Mouse (Mus musculus) thymus, adult 2 months (tissue): ENCODE measurements around the gene St8sia1.

ENCODE experiments used
- CTCF ChIP-seq: fragments of 200-500 bp; IDR thresholded peaks from 2 replicates; pipeline ENCODE4 v1.5.1; 2012; ENCODE audit warnings: mild to moderate bottlenecking, control low read depth, low read length, moderate library complexity, borderline replicate concordance; ENCODE audit not compliant: control insufficient read depth, poor library complexity, insufficient read depth; ENCODE audit errors: extremely low read depth
- POLR2A ChIP-seq: fragments of 200-500 bp; IDR thresholded peaks from 2 replicates; pipeline ENCODE4 v1.6.1; 2012; ENCODE audit warnings: mild to moderate bottlenecking, low read length, control low read depth, moderate library complexity; ENCODE audit not compliant: control insufficient read depth, poor library complexity, insufficient read depth; ENCODE audit errors: extremely low read depth

GRCm38 (mm10) chr6:142810239-142810638 lies 154.0 kb downstream of the St8sia1 start:
- TF ChIP-seq POLR2A = no peak
- no peak for TF ChIP-seq CTCF
